Mouse (Mus musculus) ES-E14 (cell line): Measurements from ENCODE around the gene Prep.

Experiments used
- CHD2 ChIP-seq: IDR thresholded peaks from 2 replicates; pipeline ENCODE4 v1.6.1; 2014; ENCODE audit warnings: mild to moderate bottlenecking, low read depth, low read length, inconsistent platforms
- HCFC1 ChIP-seq: IDR thresholded peaks from 2 replicates; pipeline ENCODE4 v1.6.1; 2012; ENCODE audit warnings: low read length, inconsistent platforms, borderline replicate concordance; ENCODE audit not compliant: insufficient read depth
- MAFK ChIP-seq: IDR thresholded peaks from 2 replicates; pipeline ENCODE4 v1.6.1; 2014; ENCODE audit warnings: mild to moderate bottlenecking, low read depth, low read length, inconsistent platforms; ENCODE audit not compliant: insufficient read depth
- ZC3H11A ChIP-seq: IDR thresholded peaks from 2 replicates; pipeline ENCODE4 v1.6.1; 2012; ENCODE audit warnings: low read depth, mild to moderate bottlenecking, inconsistent platforms, low read length, borderline replicate concordance
- ZNF384 ChIP-seq: IDR thresholded peaks from 2 replicates; pipeline ENCODE4 v1.6.1; 2012; ENCODE audit warnings: low read depth, low read length, inconsistent platforms

DNA sequence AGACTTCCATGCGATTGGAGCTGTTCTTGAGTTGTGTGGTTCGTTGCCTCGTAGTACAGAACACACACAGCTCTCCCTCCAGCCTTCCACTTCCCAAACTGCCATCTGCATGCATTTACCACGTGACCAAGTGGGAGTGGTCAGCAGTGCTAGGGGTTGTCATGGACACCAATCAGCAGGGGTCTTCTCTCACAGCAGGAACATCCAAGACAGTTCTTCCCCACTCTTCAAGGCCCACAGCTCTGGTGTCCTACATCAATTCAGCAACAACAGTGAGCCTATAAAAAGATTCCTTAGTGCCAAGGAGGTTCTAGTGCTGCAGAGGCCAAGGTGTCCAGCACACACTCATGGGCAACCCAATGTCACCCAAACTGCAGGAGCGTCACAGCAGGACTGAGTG, 84.1 kb downstream of the Prep start:
- TF ChIP-seq HCFC1, result no peak
- TF ChIP-seq CHD2, result no peak
- no peak for TF ChIP-seq ZNF384
- no peak for TF ChIP-seq MAFK
- TF ChIP-seq ZC3H11A, result no peak
